Mouse (Mus musculus) limb, embryonic 15.5 days (tissue): ENCODE results near the gene Gpr55. TPM values are rescaled to one million over a fixed set of nuclear protein-coding genes. Genes with fewer than 3 reads are reported as not detected.

Experiments
- ATAC-seq: fragments of 200-750 bp; cut with Nextera tagmentation; 2 replicates; pipeline ENCODE4 v1.8.0; 2017; ENCODE audit warnings: low read depth, moderate TSS enrichment; ENCODE audit not compliant: insufficient number of reproducible peaks, low FRiP score, low TSS enrichment
- H3K27ac ChIP-seq: fragments of 300-500 bp; sonication (generic); 2 replicates; pipeline ENCODE4 v1.5.1; 2015; ENCODE audit warnings: moderate library complexity, mild to moderate bottlenecking, inconsistent platforms
- H3K27me3 ChIP-seq: fragments of 300-500 bp; sonication (generic); 2 replicates; pipeline ENCODE4 v1.6.1; 2015; ENCODE audit warnings: inconsistent platforms
- H3K36me3 ChIP-seq: fragments of 300-500 bp; sonication (generic); 2 replicates; pipeline ENCODE4 v1.6.1; 2015; ENCODE audit warnings: inconsistent platforms
- H3K4me1 ChIP-seq: fragments of 300-500 bp; sonication (generic); 2 replicates; pipeline ENCODE4 v1.6.1; 2015; ENCODE audit warnings: inconsistent platforms
- H3K4me2 ChIP-seq: fragments of 300-500 bp; sonication (generic); 2 replicates; pipeline ENCODE4 v1.6.1; 2015; ENCODE audit warnings: mild to moderate bottlenecking, inconsistent platforms
- H3K4me3 ChIP-seq: fragments of 300-500 bp; sonication (generic); 2 replicates; pipeline ENCODE4 v1.5.1; 2015; ENCODE audit warnings: mild to moderate bottlenecking, inconsistent platforms
- H3K9ac ChIP-seq: fragments of 300-500 bp; sonication (generic); 2 replicates; pipeline ENCODE4 v1.6.1; 2015; ENCODE audit warnings: inconsistent platforms
- H3K9me3 ChIP-seq: fragments of 300-500 bp; sonication (generic); 2 replicates; pipeline ENCODE4 v1.6.1; 2016; ENCODE audit warnings: inconsistent platforms
- WGBS: fragments of 180-500 bp; shearing (Covaris S2); methylation state at CpG from one replicate; pipeline ENCODE4 v1.1.7; 2015; 5-methylcytosine and 5-hydroxymethylcytosine counted together
- polyA plus RNA-seq: library from polyadenylated mRNA; unstranded; fragments of >200 nt; fragmentation: Nextera tagmentation; extraction: Ambion mirVana; gene quantifications from 2 replicates; pipeline ENCODE4 v1.2.1, GENCODE M21; 2015

Gpr55 gene
- polyA plus RNA-seq, 1 experiment from 2014 or later: 0.15 TPM

- Histone ChIP-seq H3K4me2 (no peak overlapping the region), H3K9me3 (no peaks in the 10 kb centered on the region), H3K27ac (no peak overlapping the region), H3K36me3 (no peaks in the 10 kb centered on the region), H3K27me3 (no peaks in the 10 kb centered on the region), H3K9ac (no peak overlapping the region), H3K4me3 (no peak overlapping the region), H3K4me1 (peaks cover 10% of the 10 kb centered on the region)
- no peak for ATAC-seq
- 62% methylated on average over 5 of the region's 5 CpGs for WGBS
Measured at GRCm38 (mm10) chr1:85957290-85957689, 3.5 kb downstream of the Gpr55 start.

GRCm38 (mm10) chr1:85955150-85955549 lies 5.7 kb downstream of the Gpr55 start:
- no peak for ATAC-seq
- no peaks in the 10 kb centered on the region for H3K27me3 ChIP-seq
- H3K4me2 ChIP-seq: no peak overlapping the region
- H3K27ac ChIP-seq: no peak overlapping the region
- H3K4me1 ChIP-seq: peaks cover 10% of the 10 kb centered on the region
- no peaks in the 10 kb centered on the region for H3K36me3 ChIP-seq
- H3K9me3 ChIP-seq: no peaks in the 10 kb centered on the region
- H3K4me3 ChIP-seq: no peak overlapping the region
- WGBS: 63% methylated on average over 3 of the region's 3 CpGs
- H3K9ac ChIP-seq: no peak overlapping the region

GRCm38 (mm10) chr1:85949085-85949684 lies 11.6 kb downstream of the Gpr55 start:
- ATAC-seq: no peak
- Histone ChIP-seq H3K9ac (no peak overlapping the region), H3K4me2 (no peak overlapping the region), H3K4me3 (no peak overlapping the region), H3K9me3 (no peaks in the 10 kb centered on the region), H3K27ac (no peak overlapping the region), H3K36me3 (no peaks in the 10 kb centered on the region), H3K4me1 (no peaks in the 10 kb centered on the region), H3K27me3 (no peaks in the 10 kb centered on the region)
- 82% methylated on average over 2 of the region's 2 CpGs for WGBS

- Histone ChIP-seq H3K4me3 (no peak overlapping the region), H3K27me3 (no peaks in the 10 kb centered on the region), H3K4me1 (no peaks in the 10 kb centered on the region), H3K36me3 (no peaks in the 10 kb centered on the region), H3K27ac (no peak overlapping the region), H3K4me2 (no peak overlapping the region), H3K9me3 (no peaks in the 10 kb centered on the region), H3K9ac (no peak overlapping the region)
- no peak for ATAC-seq
- 82% methylated on average over 8 of the region's 8 CpGs for WGBS
Measured at GRCm38 (mm10) chr1:85942318-85942717, 18.5 kb downstream of the Gpr55 start.

- Histone ChIP-seq H3K27ac (no peak overlapping the region), H3K27me3 (no peaks in the 10 kb centered on the region), H3K36me3 (no peaks in the 10 kb centered on the region), H3K4me2 (no peak overlapping the region), H3K4me1 (peaks cover 21% of the 10 kb centered on the region), H3K4me3 (no peak overlapping the region), H3K9ac (no peak overlapping the region), H3K9me3 (no peaks in the 10 kb centered on the region)
- WGBS: 71% methylated on average over 1 of the region's 1 CpGs
- no peak for ATAC-seq
Measured at GRCm38 (mm10) chr1:85937323-85937722, 23.5 kb downstream of the Gpr55 start.

GRCm38 (mm10) chr1:85936265-85936664 lies 24.5 kb downstream of the Gpr55 start:
- Histone ChIP-seq H3K4me1 (peaks cover 21% of the 10 kb centered on the region), H3K9ac (no peak overlapping the region), H3K4me2 (no peak overlapping the region), H3K4me3 (no peak overlapping the region), H3K27ac (no peak overlapping the region), H3K36me3 (no peaks in the 10 kb centered on the region), H3K27me3 (no peaks in the 10 kb centered on the region), H3K9me3 (no peaks in the 10 kb centered on the region)
- WGBS: 50% methylated on average over 6 of the region's 6 CpGs
- no peak for ATAC-seq

- Histone ChIP-seq H3K36me3 (no peaks in the 10 kb centered on the region), H3K4me1 (peaks cover 21% of the 10 kb centered on the region), H3K4me3 (no peak overlapping the region), H3K27ac (no peak overlapping the region), H3K9me3 (no peaks in the 10 kb centered on the region), H3K27me3 (no peaks in the 10 kb centered on the region), H3K9ac (no peak overlapping the region), H3K4me2 (no peak overlapping the region)
- no peak for ATAC-seq
- WGBS: 55% methylated on average over 8 of the region's 8 CpGs
Measured at GRCm38 (mm10) chr1:85935148-85935852, 25.5 kb downstream of the Gpr55 start.

GRCm38 (mm10) chr1:85934560-85934959 lies 26.2 kb downstream of the Gpr55 start:
- Histone ChIP-seq H3K4me2 (no peak overlapping the region), H3K4me1 (peaks cover 21% of the 10 kb centered on the region), H3K27ac (no peak overlapping the region), H3K27me3 (no peaks in the 10 kb centered on the region), H3K9me3 (no peaks in the 10 kb centered on the region), H3K4me3 (no peak overlapping the region), H3K36me3 (no peaks in the 10 kb centered on the region), H3K9ac (no peak overlapping the region)
- ATAC-seq: no peak
- WGBS: 17% methylated on average over 7 of the region's 7 CpGs

GRCm38 (mm10) chr1:85933631-85934465 lies 27.0 kb downstream of the Gpr55 start:
- H3K4me1 ChIP-seq: peaks cover 24% of the 10 kb centered on the region
- H3K4me2 ChIP-seq: peak overlapping the region; percentile 17; the same call in 1 of the 2 replicates
- 0 out of 2 replicates have a peak overlapping the region, but pooled peaks have one; percentile 5 for H3K4me3 ChIP-seq
- H3K27ac ChIP-seq: no peak overlapping the region; the same call in 1 of the 2 replicates
- no peaks in the 10 kb centered on the region for H3K36me3 ChIP-seq
- ATAC-seq: 0 out of 2 replicates have a peak, but pooled peaks have one; percentile 23
- WGBS: 8% methylated on average over 11 of the region's 11 CpGs
- no peaks in the 10 kb centered on the region for H3K27me3 ChIP-seq
- no peaks in the 10 kb centered on the region for H3K9me3 ChIP-seq
- no peak overlapping the region for H3K9ac ChIP-seq

GRCm38 (mm10) chr1:85933226-85933625 lies 27.6 kb downstream of the Gpr55 start:
- H3K27ac ChIP-seq: peak overlapping the region; percentile 33; the same call in 1 of the 2 replicates
- H3K4me3 ChIP-seq: no peak overlapping the region
- H3K4me2 ChIP-seq: no peak overlapping the region; the same call in 1 of the 2 replicates
- no peaks in the 10 kb centered on the region for H3K9me3 ChIP-seq
- no peak overlapping the region for H3K9ac ChIP-seq
- 20% methylated on average over 7 of the region's 7 CpGs for WGBS
- H3K4me1 ChIP-seq: peaks cover 30% of the 10 kb centered on the region
- ATAC-seq: no peak
- no peaks in the 10 kb centered on the region for H3K36me3 ChIP-seq
- H3K27me3 ChIP-seq: no peaks in the 10 kb centered on the region

GRCm38 (mm10) chr1:85931170-85931569 lies 29.6 kb downstream of the Gpr55 start:
- H3K9ac ChIP-seq: no peak overlapping the region
- H3K9me3 ChIP-seq: no peaks in the 10 kb centered on the region
- H3K27ac ChIP-seq: no peak overlapping the region
- H3K36me3 ChIP-seq: no peaks in the 10 kb centered on the region
- WGBS: 79% methylated on average over 5 of the region's 5 CpGs
- ATAC-seq: no peak
- H3K27me3 ChIP-seq: no peaks in the 10 kb centered on the region
- H3K4me1 ChIP-seq: peaks cover 36% of the 10 kb centered on the region
- H3K4me2 ChIP-seq: no peak overlapping the region
- no peak overlapping the region for H3K4me3 ChIP-seq

- Histone ChIP-seq H3K9ac (no peak overlapping the region), H3K9me3 (no peaks in the 10 kb centered on the region), H3K36me3 (no peaks in the 10 kb centered on the region), H3K4me3 (no peak overlapping the region), H3K27ac (no peak overlapping the region), H3K27me3 (no peaks in the 10 kb centered on the region), H3K4me2 (no peak overlapping the region), H3K4me1 (peaks cover 33% of the 10 kb centered on the region)
- ATAC-seq: no peak
- WGBS: 78% methylated on average over 6 of the region's 6 CpGs
Measured at GRCm38 (mm10) chr1:85929406-85929805, 31.4 kb downstream of the Gpr55 start.
